Mouse (Mus musculus): ENCODE results near the gene Sec14l2. TPM values are rescaled to one million over a fixed set of nuclear protein-coding genes. Genes with fewer than 3 reads are reported as not detected.
"Not testable (repeated sequence)": the region's sequence is repeated elsewhere in the genome, so short reads cannot be mapped to it uniquely, and the experiment has no call there.

Sec14l2 gene
- polyA plus RNA-seq, 1 experiment from 2014 or later, result 0.95 TPM

- H3K4me3 ChIP-seq (ENCODE audit: low read depth, low read length), result no peak overlapping the region
- no peaks in the 10 kb centered on the region for H3K36me3 ChIP-seq (ENCODE audit: control insufficient read depth, insufficient read depth, low read length)
- DNase-seq (ENCODE audit: low spot score) (no peak), ATAC-seq (ENCODE audit: low FRiP score, low TSS enrichment) (no peak)
- no peak for TF ChIP-seq EP300 (optimal IDR thresholded peaks at IDR 0.05)
- no peak for TF ChIP-seq CTCF (IDR thresholded peaks at IDR 0.05; ENCODE audit: low read depth)
- H3K9me3 ChIP-seq (ENCODE audit: control insufficient read depth, low read length), result no peaks in the 10 kb centered on the region
- no peak overlapping the region for H3K27ac ChIP-seq (replicated peaks)
- H3K9ac ChIP-seq (ENCODE audit: low read length), result no peak overlapping the region
- 53% methylated on average over 11 of the region's 11 CpGs for WGBS
- H3K27me3 ChIP-seq (ENCODE audit: control insufficient read depth, insufficient read depth, low read length), result no peaks in the 10 kb centered on the region
- no peak overlapping the region for H3K4me2 ChIP-seq (replicated peaks; ENCODE audit: low read depth)
- H3K4me1 ChIP-seq (replicated peaks; ENCODE audit: control insufficient read depth, insufficient read depth), result no peaks in the 10 kb centered on the region
These were observed 6.6 kb downstream of the Sec14l2 start for GRCm38 (mm10) chr11:4116458-4117141.

GRCm38 (mm10) chr11:4115407-4115806 is 7.8 kb downstream of the Sec14l2 start:
- Histone ChIP-seq H3K9ac (ENCODE audit: low read length) (no peak overlapping the region), H3K27me3 (ENCODE audit: control insufficient read depth, insufficient read depth, low read length) (no peaks in the 10 kb centered on the region), H3K4me2 (replicated peaks; ENCODE audit: low read depth) (no peak overlapping the region), H3K9me3 (ENCODE audit: control insufficient read depth, low read length) (no peaks in the 10 kb centered on the region), H3K27ac (replicated peaks) (no peak overlapping the region), H3K36me3 (ENCODE audit: control insufficient read depth, insufficient read depth, low read length) (no peaks in the 10 kb centered on the region), H3K4me3 (ENCODE audit: low read depth, low read length) (no peak overlapping the region), H3K4me1 (replicated peaks; ENCODE audit: control insufficient read depth, insufficient read depth) (no peaks in the 10 kb centered on the region)
- ATAC-seq (ENCODE audit: low FRiP score, low TSS enrichment) (no peak), DNase-seq (ENCODE audit: low spot score) (no peak)
- WGBS, result 89% methylated on average over 4 of the region's 4 CpGs
- no peak for TF ChIP-seq EP300 (optimal IDR thresholded peaks at IDR 0.05)
- no peak for TF ChIP-seq CTCF (IDR thresholded peaks at IDR 0.05; ENCODE audit: low read depth)

GRCm38 (mm10) chr11:4114541-4114940 is 8.7 kb downstream of the Sec14l2 start:
- H3K27me3 ChIP-seq (ENCODE audit: control insufficient read depth, insufficient read depth, low read length); H3K4me3 ChIP-seq (ENCODE audit: low read depth, low read length); DNase-seq (ENCODE audit: low spot score); H3K36me3 ChIP-seq (ENCODE audit: control insufficient read depth, insufficient read depth, low read length); H3K9ac ChIP-seq (ENCODE audit: low read length); H3K4me2 ChIP-seq (replicated peaks; ENCODE audit: low read depth); H3K9me3 ChIP-seq (ENCODE audit: control insufficient read depth, low read length); H3K27ac ChIP-seq (replicated peaks); H3K4me1 ChIP-seq (replicated peaks; ENCODE audit: control insufficient read depth, insufficient read depth); ATAC-seq (ENCODE audit: low FRiP score, low TSS enrichment): not testable (repeated sequence)
- 77% methylated on average over 6 of the region's 6 CpGs for WGBS

GRCm38 (mm10) chr11:4113970-4114369 is 9.2 kb downstream of the Sec14l2 start:
- ATAC-seq (ENCODE audit: low FRiP score, low TSS enrichment), result no peak

GRCm38 (mm10) chr11:4113496-4113895 is 9.7 kb downstream of the Sec14l2 start:
- Histone ChIP-seq H3K27ac (replicated peaks) (no peak overlapping the region), H3K4me2 (replicated peaks; ENCODE audit: low read depth) (no peak overlapping the region), H3K9ac (ENCODE audit: low read length) (no peak overlapping the region), H3K4me3 (ENCODE audit: low read depth, low read length) (no peak overlapping the region), H3K9me3 (ENCODE audit: control insufficient read depth, low read length) (no peaks in the 10 kb centered on the region), H3K36me3 (ENCODE audit: control insufficient read depth, insufficient read depth, low read length) (no peaks in the 10 kb centered on the region), H3K4me1 (replicated peaks; ENCODE audit: control insufficient read depth, insufficient read depth) (no peaks in the 10 kb centered on the region), H3K27me3 (ENCODE audit: control insufficient read depth, insufficient read depth, low read length) (no peaks in the 10 kb centered on the region)
- ATAC-seq (ENCODE audit: low FRiP score, low TSS enrichment) (no peak), DNase-seq (ENCODE audit: low spot score) (no peak)
- WGBS, result 89% methylated on average over 4 of the region's 4 CpGs
- TF ChIP-seq EP300 (optimal IDR thresholded peaks at IDR 0.05), result no peak
- TF ChIP-seq CTCF (IDR thresholded peaks at IDR 0.05; ENCODE audit: low read depth), result no peak

More at GRCm38 (mm10) chr11:4113970-4114369, 9.2 kb downstream of the Sec14l2 start:
- no peaks in the 10 kb centered on the region for H3K36me3 ChIP-seq (ENCODE audit: control insufficient read depth, insufficient read depth, low read length)
- no peak for DNase-seq (ENCODE audit: low spot score)
- 75% methylated on average over 6 of the region's 6 CpGs for WGBS
- no peak overlapping the region for H3K9ac ChIP-seq (ENCODE audit: low read length)
- no peak overlapping the region for H3K4me2 ChIP-seq (replicated peaks; ENCODE audit: low read depth)
- H3K27me3 ChIP-seq (ENCODE audit: control insufficient read depth, insufficient read depth, low read length), result no peaks in the 10 kb centered on the region
- H3K27ac ChIP-seq (replicated peaks), result no peak overlapping the region
- H3K4me1 ChIP-seq (replicated peaks; ENCODE audit: control insufficient read depth, insufficient read depth), result no peaks in the 10 kb centered on the region
- H3K4me3 ChIP-seq (ENCODE audit: low read depth, low read length), result no peak overlapping the region
- H3K9me3 ChIP-seq (ENCODE audit: control insufficient read depth, low read length), result no peaks in the 10 kb centered on the region
- no peak for TF ChIP-seq EP300 (optimal IDR thresholded peaks at IDR 0.05)
- no peak for TF ChIP-seq CTCF (IDR thresholded peaks at IDR 0.05; ENCODE audit: low read depth)

- DNase-seq (ENCODE audit: low spot score) (no peak), ATAC-seq (ENCODE audit: low FRiP score, low TSS enrichment) (no peak)
- no peak overlapping the region for H3K27ac ChIP-seq (replicated peaks)
- TF ChIP-seq CTCF (IDR thresholded peaks at IDR 0.05; ENCODE audit: low read depth) (no peak), EP300 (optimal IDR thresholded peaks at IDR 0.05) (no peak)
- no peaks in the 10 kb centered on the region for H3K27me3 ChIP-seq (ENCODE audit: control insufficient read depth, insufficient read depth, low read length)
- no peak overlapping the region for H3K4me2 ChIP-seq (replicated peaks; ENCODE audit: low read depth)
- no peak overlapping the region for H3K9ac ChIP-seq (ENCODE audit: low read length)
- 73% methylated on average over 6 of the region's 6 CpGs for WGBS
- no peaks in the 10 kb centered on the region for H3K4me1 ChIP-seq (replicated peaks; ENCODE audit: control insufficient read depth, insufficient read depth)
- no peaks in the 10 kb centered on the region for H3K36me3 ChIP-seq (ENCODE audit: control insufficient read depth, insufficient read depth, low read length)
- H3K9me3 ChIP-seq (ENCODE audit: control insufficient read depth, low read length), result no peaks in the 10 kb centered on the region
- H3K4me3 ChIP-seq (ENCODE audit: low read depth, low read length), result no peak overlapping the region
These were observed 10.4 kb downstream of the Sec14l2 start for GRCm38 (mm10) chr11:4112861-4113260.
